Mouse (Mus musculus) subcutaneous adipose tissue, adult 2 months (tissue): Measurements from ENCODE around the gene Rbm8a. TPM values are rescaled to one million over a fixed set of nuclear protein-coding genes. Genes with fewer than 3 reads are reported as not detected.

Source experiments
- polyA plus RNA-seq: library from polyadenylated mRNA; depleted of rRNA; stranded (reverse); fragments of >200 nt; gene quantifications from 2 replicates; pipeline ENCODE4 v1.2.3, GENCODE M21; 2012; ENCODE audit warnings: low replicate concordance; rRNA removed

Gene Rbm8a
- polyA plus RNA-seq: 6.5 and 11.3 TPM in 2 replicates

GRCm38 (mm10) chr3:96629729-96630600 lies at the start of gene Rbm8a:
Rbm8a (plus strand) TSS chr3:96629933.

GRCm38 (mm10) chr3:96593790-96594560 lies 35.8 kb upstream of the Rbm8a start, which contains the start of gene Polr3gl:
Polr3gl (minus strand) TSS chr3:96594181.

DNA sequence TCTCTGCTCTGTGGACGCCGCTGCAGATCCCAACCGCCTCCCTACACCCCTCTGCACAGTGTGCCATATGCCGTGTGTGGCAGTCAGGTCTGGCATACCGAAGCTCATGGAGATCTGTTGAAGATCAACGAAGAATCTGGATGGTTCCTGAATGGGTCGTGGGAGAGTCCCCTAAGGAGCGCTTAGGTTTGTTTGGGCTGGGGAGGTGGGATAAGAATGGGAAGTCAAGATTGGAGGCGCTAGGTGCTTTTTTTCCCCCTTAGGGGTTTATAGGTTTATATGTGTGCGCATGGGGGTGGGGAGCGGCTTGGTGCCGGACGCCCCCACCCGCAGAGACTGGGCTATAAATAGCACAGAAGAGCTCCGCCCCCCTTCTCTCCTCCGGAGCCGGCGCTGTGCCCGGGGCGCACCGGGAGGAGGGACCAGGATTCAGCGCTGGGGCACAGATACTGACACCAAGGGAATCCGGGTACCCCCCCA lies 33.5 kb upstream of the Rbm8a start, which contains the start of gene Ankrd34a:
TSS of gene Ankrd34a (plus strand) at position 409 of the 480 bp plus-strand sequence.

DNA sequence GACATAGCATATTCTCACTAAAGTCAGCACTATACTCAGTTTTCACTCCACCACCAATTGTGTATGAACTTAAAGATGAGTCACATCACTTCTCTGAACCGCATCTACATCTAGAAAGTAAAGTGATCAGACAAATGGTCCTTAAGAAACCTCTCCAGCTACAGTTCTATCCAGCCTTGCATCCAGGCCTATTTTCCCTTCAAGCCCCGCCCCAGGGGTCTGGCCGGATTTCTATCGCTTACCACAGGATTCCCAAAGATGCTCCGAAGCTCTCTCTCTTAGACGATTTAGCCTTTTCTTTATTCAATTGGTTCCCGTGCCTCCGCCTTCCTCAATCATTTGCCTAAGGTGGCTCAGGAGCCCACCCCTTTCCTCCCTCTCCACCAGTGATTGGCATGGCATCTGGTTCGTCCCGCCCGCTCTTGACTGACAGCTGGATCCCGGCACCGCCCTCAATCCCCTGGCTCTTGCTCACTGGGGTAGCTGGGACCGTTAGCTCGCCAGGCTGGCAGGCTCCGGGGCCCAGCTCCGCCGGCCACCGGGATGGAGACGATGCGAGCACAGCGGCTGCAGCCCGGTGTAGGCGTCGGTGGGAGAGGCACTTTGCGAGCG lies 29.0 kb upstream of the Rbm8a start, which contains the start of gene Lix1l:
TSS of gene Lix1l (plus strand) at position 511 of the 612 bp plus-strand sequence.

GRCm38 (mm10) chr3:96634928-96635879 lies 5.5 kb downstream of the Rbm8a start, which contains the start of the genes Pex11b and Gm42957:
Pex11b (plus strand) TSS chr3:96635376.
Gm42957 (plus strand) TSS chr3:96635474.

GRCm38 (mm10) chr3:96645018-96645649 lies 15.4 kb downstream of the Rbm8a start, which contains the start of gene Itga10:
Itga10 (plus strand) TSS chr3:96645584.

DNA sequence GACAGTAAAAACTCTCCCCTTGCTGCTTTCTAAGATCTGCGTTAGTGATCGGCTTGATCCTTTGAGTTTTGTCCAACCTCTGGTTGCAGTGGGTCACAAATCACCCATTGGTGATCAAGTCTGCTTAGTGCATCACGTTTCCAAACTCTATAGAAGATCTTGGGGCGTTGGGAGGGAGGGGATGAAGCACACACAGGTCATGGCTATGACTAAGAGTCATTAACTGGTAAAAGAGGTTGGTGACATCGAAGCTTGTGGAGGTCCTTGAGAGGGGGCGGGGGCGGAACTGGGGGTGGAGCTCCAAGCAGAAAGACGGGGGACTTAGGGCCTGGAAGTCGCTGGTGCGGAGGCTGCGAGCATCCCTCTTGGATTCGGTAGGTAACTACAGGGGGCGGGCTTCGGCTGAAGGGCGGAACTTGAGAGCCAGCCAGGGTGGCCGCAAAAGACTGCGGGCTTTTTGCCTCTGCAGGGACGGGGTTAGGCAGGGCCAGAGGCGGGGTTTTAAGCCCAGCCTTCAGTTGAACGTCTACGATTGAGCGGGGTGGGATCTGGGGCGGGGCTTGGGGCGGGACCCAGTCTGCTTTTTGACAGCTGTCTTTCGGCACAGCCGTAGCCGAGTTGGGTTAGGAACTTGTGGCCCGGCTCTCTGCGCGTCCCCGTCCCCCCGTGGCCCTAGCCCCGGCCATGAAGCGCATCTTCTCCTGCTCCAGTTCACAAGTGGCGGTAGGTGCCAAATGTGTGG lies 40.2 kb downstream of the Rbm8a start, which contains the start of gene Ankrd35:
TSS of gene Ankrd35 (plus strand) at position 405 of the 742 bp plus-strand sequence.

Other genes starting within 250 kb of the Rbm8a start
- not detected in 2 replicates for gene BC107364, start 177.6 kb upstream of the Rbm8a start, polyA plus RNA-seq
- 1.1 and 2.2 TPM in 2 replicates for gene Hfe2, start 104.8 kb upstream of the Rbm8a start, polyA plus RNA-seq
- gene Txnip, start 72.0 kb upstream of the Rbm8a start, polyA plus RNA-seq: 658 and 2,424 TPM in 2 replicates
- not detected in 2 replicates for gene Gm16253, start 52.9 kb upstream of the Rbm8a start, polyA plus RNA-seq
- gene Polr3gl, start 35.8 kb upstream of the Rbm8a start, polyA plus RNA-seq: 19.1 and 23.0 TPM in 2 replicates
- gene Ankrd34a, start 33.3 kb upstream of the Rbm8a start, polyA plus RNA-seq: 0.47 and 3.2 TPM in 2 replicates
- 32.1 and 54.9 TPM in 2 replicates for gene Lix1l, start 28.8 kb upstream of the Rbm8a start, polyA plus RNA-seq
- gene Pex11b, start 5.4 kb downstream of the Rbm8a start, polyA plus RNA-seq: 65.1 and 70.1 TPM in 2 replicates
- gene Gm42957, start 5.5 kb downstream of the Rbm8a start, polyA plus RNA-seq: 0.20 and 0.36 TPM in 2 replicates
- 3.0 and 6.4 TPM in 2 replicates for gene Itga10, start 15.7 kb downstream of the Rbm8a start, polyA plus RNA-seq
- gene Ankrd35, start 40.2 kb downstream of the Rbm8a start, polyA plus RNA-seq: 2.7 and 7.8 TPM in 2 replicates
- gene Pias3, start 66.5 kb downstream of the Rbm8a start, polyA plus RNA-seq: 39.3 and 72.2 TPM in 2 replicates
- gene Nudt17, start 78.6 kb downstream of the Rbm8a start, polyA plus RNA-seq: 2.6 and 4.0 TPM in 2 replicates
- 30.5 and 35.1 TPM in 2 replicates for gene Polr3c, start 97.7 kb downstream of the Rbm8a start, polyA plus RNA-seq
- gene Rnf115, start 97.7 kb downstream of the Rbm8a start, polyA plus RNA-seq: 15.7 and 20.7 TPM in 2 replicates
- 0.10 TPM in 1 of 2 replicates, not detected in the other for gene Pdzk1, start 199.4 kb downstream of the Rbm8a start, polyA plus RNA-seq
- gene Cd160, start 199.4 kb downstream of the Rbm8a start, polyA plus RNA-seq: 0.20 and 0.89 TPM in 2 replicates